Mouse (Mus musculus) c-Kit-negative CD71-positive TER-119-positive erythroid progenitor cells, embryonic 14.5 days (primary cell): ENCODE measurements around the gene 4930438A08Rik.
"Not testable (repeated sequence)": the region's sequence is repeated elsewhere in the genome, so short reads cannot be mapped to it uniquely, and the experiment has no call there.

Experiments
- DNase-seq: peaks from one replicate; pipeline ENCODE4 v3.0.0-alpha.2; 2013; ENCODE audit warnings: low read depth, low spot score

4930438A08Rik gene

DNA sequence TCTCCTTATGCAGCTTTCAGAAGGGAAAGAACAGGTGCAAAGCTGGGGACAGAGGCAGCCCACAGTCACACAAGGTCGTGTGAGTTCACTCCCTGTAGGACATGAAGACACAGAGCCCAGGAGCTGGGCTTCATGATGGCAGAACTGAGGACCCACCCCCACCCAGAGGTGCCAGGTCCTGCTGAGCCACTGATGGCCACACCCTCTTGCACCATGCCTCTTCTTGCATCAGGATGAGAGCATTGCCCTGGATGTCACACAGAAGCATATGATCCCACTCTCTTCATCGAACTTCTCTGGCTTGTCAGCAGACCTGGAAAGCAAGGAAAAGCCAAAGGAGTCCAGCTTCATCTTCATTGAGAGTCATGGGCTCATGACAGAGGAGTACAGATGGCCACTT lies at the start of gene 4930438A08Rik:
4930438A08Rik (plus strand) TSS at position 228 of the 400 bp plus-strand sequence.
- no peak for DNase-seq

- DNase-seq, result not testable (repeated sequence)
Measured at GRCm38 (mm10) chr11:58224872-58225271, 49.7 kb upstream of the 4930438A08Rik start.

GRCm38 (mm10) chr11:58225655-58226054 lies 48.9 kb upstream of the 4930438A08Rik start:
- DNase-seq, result peak; percentile 77

DNA sequence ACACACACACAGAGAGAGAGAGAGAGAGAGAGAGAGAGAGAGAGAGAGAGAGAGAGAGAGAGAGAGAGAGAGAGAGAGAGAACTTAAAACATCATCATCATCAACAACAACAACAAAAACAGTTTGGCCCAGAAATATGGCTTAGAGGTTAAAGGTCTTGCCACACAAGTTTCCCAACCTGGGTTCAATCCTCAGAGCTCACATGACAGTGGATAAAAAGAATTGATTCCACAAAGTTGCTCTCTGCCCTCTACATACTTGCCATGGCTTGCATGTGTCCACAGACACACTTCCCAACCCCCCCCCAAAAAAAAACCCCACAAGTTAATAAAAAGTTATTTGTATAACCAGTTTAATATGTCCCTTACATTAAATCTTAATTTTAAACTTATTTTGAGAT lies 48.2 kb upstream of the 4930438A08Rik start:
- DNase-seq, result no peak

DNA sequence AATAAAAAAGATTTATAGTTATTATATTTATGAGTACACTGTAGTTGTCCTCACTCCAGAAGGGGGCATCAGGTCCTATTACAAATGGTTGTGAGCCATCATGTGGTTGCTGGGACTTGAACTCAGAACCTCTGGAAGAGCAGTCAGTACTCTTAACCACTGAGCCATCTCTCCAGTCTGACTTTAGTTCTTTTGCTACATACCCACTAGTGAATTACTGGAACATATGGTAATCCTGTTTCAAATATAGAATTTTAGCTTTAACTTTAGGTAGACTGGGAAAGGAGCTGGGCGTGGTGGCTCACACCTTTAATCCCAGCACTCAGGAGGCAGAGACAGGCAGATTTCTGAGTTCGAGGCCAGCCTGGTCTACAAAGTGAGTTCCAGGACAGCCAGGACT lies 46.6 kb upstream of the 4930438A08Rik start:
- DNase-seq, result not testable (repeated sequence)

- DNase-seq, result no peak
Measured at GRCm38 (mm10) chr11:58230396-58230910, 44.1 kb upstream of the 4930438A08Rik start.

DNA sequence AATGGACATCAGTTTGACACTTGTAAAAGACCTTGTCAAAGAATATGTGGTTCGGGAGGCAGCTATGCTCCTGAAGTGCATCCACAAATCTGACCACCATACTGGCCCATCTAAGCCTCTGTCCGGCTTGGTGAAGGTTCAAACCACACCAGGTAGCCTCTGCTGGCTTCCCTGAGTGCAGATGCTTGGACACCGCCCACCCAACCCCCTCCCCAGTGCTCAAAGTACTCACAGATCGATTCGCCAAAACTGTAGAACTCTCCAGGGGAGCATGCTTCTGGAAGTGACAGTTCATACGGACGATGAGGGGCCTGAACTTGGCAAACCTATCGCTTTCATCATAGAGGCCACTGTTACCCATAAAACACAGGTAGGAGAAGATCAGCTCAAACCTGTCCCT lies 43.4 kb upstream of the 4930438A08Rik start:
- DNase-seq, result no peak

DNA sequence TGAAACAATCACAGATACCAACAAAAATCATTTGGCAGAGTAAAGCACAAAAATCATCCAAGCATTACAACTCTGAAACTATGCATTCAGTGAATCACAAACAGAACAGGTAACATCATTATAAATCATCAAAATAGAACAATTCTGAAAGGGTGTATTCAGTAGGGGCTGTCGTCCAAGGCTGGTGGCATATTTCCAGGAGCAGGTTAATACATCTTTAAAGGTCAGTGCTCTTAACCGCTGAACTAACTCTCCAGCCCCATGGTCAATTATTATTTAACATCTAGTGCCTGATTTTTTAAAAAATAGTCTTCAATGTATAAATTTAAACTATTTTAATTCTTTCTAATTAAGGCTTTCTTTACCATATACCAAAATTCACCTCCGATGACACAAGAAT lies 40.0 kb upstream of the 4930438A08Rik start:
- DNase-seq, result not testable (repeated sequence)

- no peak for DNase-seq
Measured at GRCm38 (mm10) chr11:58235152-58235551, 39.4 kb upstream of the 4930438A08Rik start.

GRCm38 (mm10) chr11:58238840-58239791 lies 35.5 kb upstream of the 4930438A08Rik start:
- DNase-seq, result no peak

- DNase-seq, result no peak
Measured at GRCm38 (mm10) chr11:58247294-58247693, 27.3 kb upstream of the 4930438A08Rik start.

- DNase-seq, result no peak
Measured at GRCm38 (mm10) chr11:58249203-58249981, 25.2 kb upstream of the 4930438A08Rik start.

DNA sequence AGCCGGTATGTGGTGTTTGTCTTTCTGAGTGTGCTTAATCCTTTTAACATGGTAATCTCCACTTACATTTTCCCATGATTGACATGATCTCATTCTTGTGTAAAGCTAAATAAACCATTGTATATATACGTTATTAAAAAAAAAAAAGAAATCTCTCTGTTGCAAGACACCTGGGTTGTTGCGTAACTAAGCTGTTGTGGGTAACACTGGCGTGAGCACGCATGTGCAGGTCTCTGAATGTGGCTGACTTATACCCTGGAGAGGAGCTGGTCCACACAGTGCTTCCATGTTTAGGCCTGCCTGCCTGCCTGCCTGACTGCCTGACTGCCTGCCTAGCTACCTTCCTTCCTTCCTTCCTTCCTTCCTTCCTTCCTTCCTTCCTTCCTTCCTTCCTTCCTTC lies 24.0 kb upstream of the 4930438A08Rik start:
- DNase-seq, result no peak

- DNase-seq, result no peak
Measured at GRCm38 (mm10) chr11:58254411-58254810, 20.2 kb upstream of the 4930438A08Rik start.

DNA sequence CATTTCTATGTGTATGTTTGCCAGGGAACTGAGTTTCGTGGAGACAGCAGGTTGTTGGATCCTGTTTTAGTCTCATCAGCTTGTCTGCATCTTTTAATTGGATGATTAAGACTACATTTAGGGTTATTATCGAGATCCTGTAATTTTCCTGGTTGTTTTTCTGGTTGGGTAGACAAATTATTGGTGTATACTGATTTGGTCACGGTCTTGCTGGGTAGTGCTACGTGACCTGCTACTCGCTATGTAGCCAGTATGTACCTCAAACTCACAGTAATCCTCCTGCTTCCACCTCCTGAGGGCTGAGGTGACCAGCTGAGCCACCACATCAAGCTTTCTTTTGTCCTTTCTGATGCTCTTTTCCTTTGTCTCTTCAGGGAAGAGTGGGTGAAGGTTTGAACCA lies 16.8 kb upstream of the 4930438A08Rik start:
- no peak for DNase-seq

GRCm38 (mm10) chr11:58260156-58260555 lies 14.4 kb upstream of the 4930438A08Rik start:
- no peak for DNase-seq

- no peak for DNase-seq
Measured at GRCm38 (mm10) chr11:58261826-58262225, 12.8 kb upstream of the 4930438A08Rik start.

DNA sequence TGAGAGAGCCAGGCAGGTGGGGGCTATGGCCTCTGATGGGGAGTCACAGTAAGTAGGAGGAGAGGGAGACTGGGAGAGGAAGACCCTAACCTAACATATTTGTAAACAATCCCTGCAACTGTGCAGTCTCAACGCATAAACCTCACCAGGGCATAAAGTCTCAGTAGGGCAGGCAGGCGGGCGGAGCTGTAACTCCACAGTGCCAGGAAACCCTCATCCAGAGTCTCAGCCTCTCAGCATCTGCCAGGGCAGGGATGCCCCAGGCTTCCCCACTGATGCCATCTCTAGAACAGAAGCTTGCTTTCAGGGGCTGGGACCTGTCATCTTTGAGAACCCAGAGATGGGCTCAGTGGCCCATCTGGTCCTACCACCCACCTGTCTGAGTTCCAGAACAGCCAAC lies 12.3 kb upstream of the 4930438A08Rik start:
- no peak for DNase-seq

DNA sequence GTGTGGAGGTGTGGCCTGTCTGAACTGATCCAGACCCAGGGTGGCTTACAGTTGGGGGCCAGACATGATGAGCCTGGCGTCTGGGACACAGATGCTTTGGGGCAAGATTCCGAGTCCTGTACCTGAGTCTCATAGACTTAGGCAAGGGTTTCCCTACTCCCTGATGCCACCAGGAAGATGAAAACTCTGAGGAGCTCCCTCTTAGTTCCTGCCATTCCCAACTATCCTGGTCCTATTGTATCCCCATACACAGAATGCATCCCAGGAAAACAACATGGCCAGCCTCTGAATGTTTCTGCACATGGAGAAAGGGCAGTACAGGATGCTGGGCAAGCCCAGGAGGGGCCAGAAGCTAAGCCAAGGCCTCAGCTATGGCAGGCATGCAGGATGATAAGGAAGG lies 11.1 kb upstream of the 4930438A08Rik start:
- no peak for DNase-seq

- no peak for DNase-seq
Measured at GRCm38 (mm10) chr11:58264546-58264945, 10.1 kb upstream of the 4930438A08Rik start.

DNA sequence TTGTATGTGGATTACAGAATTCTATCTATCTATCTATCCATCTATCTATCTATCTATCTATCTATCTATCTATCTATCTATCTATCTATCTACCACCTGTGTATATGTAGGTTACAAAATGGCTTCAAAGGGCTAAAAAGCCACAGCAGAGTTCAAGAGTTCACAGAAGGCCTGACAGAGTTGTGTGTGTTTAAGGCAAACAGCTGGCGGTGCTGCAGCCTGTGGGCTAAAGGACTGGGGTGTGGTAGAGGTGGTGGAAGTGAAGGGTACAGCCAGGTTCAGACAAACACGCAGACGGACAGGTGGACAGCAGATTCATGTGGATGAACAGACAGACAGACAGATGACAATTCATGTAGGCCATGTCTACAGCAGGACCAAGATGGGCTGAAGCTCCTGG lies 6.3 kb upstream of the 4930438A08Rik start:
- DNase-seq, result no peak

DNA sequence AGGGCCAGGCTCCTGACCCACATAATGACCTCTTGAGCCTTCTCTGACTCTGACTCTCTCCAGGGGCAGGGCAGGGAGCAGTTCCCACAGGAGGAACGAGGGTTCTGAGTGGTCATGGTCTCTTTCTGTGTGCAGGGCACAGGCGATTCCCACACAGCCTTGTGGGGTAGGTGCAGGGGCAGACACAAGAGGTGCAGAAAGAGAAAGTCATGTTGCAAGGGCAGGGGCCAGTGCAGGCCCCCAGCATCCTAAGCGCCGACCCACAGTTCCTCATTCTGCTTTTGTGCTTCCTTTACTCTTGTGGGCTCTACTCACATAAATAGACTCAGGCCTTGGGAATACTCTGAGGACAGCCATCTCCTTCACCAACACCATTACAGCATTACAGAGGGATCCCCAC lies 1.2 kb downstream of the 4930438A08Rik start:
- no peak for DNase-seq
